Mouse (Mus musculus): Measurements from ENCODE around the gene Gm10197. TPM values are rescaled to one million over a fixed set of nuclear protein-coding genes. Genes with fewer than 3 reads are reported as not detected.
A peak's percentile ranks its signal among the peaks of the same experiment; 100 is the strongest.
"Not testable (repeated sequence)": the region's sequence is repeated elsewhere in the genome, so short reads cannot be mapped to it uniquely, and the experiment has no call there.

The Gm10197 gene
- total and polyA plus RNA-seq, 2 experiments from 2014 or later: not detected

DNA sequence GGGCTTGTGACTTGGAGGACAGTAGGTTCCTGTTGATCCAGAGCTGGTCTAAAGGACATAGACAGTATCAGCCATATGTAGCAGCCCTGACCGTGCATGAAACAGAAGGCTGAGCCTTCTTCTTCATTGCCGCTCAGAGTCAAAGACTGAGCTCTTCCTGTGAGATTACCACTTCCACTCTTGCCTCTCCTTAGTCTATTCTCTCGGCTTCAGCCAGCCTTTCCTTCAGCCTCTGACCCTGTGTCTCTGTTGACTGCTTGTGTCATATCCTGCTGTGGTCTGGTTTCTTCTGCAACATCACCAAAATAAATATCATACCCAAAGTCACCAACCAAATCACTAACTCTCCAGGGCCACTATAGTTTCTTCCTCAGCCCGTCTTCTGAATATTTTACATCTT lies 27.6 kb upstream of the Gm10197 start:
- WGBS: 53% methylated on average over 4 of the region's 4 CpGs
- ATAC-seq (ENCODE audit: insufficient read depth, low read depth): no peak
- DNase-seq (ENCODE audit: low spot score): no peak

DNA sequence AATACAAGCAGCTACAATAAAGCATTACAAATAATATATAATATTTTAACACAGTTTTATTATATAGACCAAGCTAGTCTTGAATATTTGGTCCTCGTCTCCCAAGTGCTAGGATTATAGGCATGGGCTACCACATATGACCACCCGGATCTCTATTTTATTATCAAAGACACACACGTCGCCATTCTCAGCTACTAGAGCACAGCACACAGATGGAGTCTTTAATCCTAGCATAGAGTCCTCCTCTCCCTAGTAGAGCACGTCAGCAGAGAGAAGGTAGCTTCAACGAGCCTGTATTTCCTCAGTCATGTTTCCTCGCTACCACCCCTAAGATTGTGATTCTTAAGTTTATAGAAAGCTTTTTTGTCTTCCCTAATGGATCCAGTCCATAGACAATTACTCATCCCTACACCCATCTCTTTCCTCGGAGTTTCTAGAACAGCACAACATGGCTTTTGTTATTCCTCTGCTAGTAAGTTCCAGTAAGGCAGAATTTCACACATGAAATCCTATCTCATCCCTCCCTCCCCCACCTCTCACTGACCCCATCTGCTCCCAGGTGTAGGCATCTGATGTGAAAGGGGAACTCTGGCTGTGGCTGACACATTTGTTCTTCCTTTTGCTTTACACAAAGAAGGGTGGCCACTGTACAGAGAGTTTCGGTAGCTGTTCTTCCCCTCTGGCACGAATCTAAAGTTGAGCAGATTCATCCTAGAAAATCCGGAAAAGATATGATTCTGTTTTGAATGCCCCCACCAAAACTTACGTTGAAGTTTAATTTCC lies 26.1 kb upstream of the Gm10197 start:
- 71% methylated on average over 12 of the region's 12 CpGs for WGBS
- no peak overlapping the region for H3K27ac ChIP-seq (ENCODE audit: low read depth)
- TF ChIP-seq CTCF (IDR thresholded peaks at IDR 0.05; ENCODE audit: low read depth): no peak
- no peak for TF ChIP-seq EP300 (IDR thresholded peaks at IDR 0.05; ENCODE audit: low read depth)
- H3K9ac ChIP-seq (replicated peaks; ENCODE audit: low read depth, low read length): no peak overlapping the region
- DNase-seq (ENCODE audit: low spot score) (no peak), ATAC-seq (ENCODE audit: insufficient read depth, low read depth) (no peak)
- H3K36me3 ChIP-seq (replicated peaks; ENCODE audit: control insufficient read depth, insufficient read depth, low read length): no peaks in the 10 kb centered on the region
- H3K4me1 ChIP-seq (ENCODE audit: control insufficient read depth, insufficient read depth): no peaks in the 10 kb centered on the region
- H3K9me3 ChIP-seq (replicated peaks; ENCODE audit: control insufficient read depth, low read length): no peaks in the 10 kb centered on the region
- H3K4me3 ChIP-seq (ENCODE audit: low read depth, low read length): no peak overlapping the region
- H3K27me3 ChIP-seq (ENCODE audit: control insufficient read depth, insufficient read depth, low read length): no peaks in the 10 kb centered on the region
- no peak overlapping the region for H3K4me2 ChIP-seq (ENCODE audit: low read depth, low read length)

More for the DNA sequence above, 27.6 kb upstream of the Gm10197 start:
- Histone ChIP-seq H3K4me3 (ENCODE audit: low read depth, low read length) (no peak overlapping the region), H3K9ac (replicated peaks; ENCODE audit: low read depth, low read length) (no peak overlapping the region), H3K4me2 (ENCODE audit: low read depth, low read length) (no peak overlapping the region), H3K36me3 (replicated peaks; ENCODE audit: control insufficient read depth, insufficient read depth, low read length) (no peaks in the 10 kb centered on the region), H3K4me1 (ENCODE audit: control insufficient read depth, insufficient read depth) (no peaks in the 10 kb centered on the region), H3K9me3 (replicated peaks; ENCODE audit: control insufficient read depth, low read length) (no peaks in the 10 kb centered on the region), H3K27me3 (ENCODE audit: control insufficient read depth, insufficient read depth, low read length) (no peaks in the 10 kb centered on the region), H3K27ac (ENCODE audit: low read depth) (no peak overlapping the region)
- TF ChIP-seq EP300 (IDR thresholded peaks at IDR 0.05; ENCODE audit: low read depth): no peak
- TF ChIP-seq CTCF (IDR thresholded peaks at IDR 0.05; ENCODE audit: low read depth): no peak

DNA sequence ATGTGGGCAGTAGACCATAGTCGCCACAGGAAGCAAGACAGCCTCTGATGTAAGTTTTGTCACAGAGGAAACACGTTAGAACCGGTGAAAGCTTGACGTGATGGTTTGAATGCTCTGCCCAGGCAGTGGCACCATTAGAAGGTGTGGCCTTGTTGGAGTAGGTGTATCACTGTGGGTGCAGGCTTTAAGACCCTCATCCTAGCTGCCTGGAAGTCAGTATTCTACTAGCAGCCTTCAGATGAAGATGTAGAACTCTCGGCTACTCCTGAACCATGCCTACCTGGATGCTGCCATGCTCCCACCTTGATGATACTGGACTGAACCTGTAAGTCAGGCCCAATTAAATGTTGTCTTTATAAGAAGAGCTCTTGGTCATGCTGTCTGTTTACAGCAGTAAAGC lies 24.2 kb upstream of the Gm10197 start:
- not testable (repeated sequence) for H3K36me3 ChIP-seq (replicated peaks; ENCODE audit: control insufficient read depth, insufficient read depth, low read length); H3K9ac ChIP-seq (replicated peaks; ENCODE audit: low read depth, low read length); H3K4me2 ChIP-seq (ENCODE audit: low read depth, low read length); H3K27ac ChIP-seq (ENCODE audit: low read depth); DNase-seq (ENCODE audit: low spot score); H3K4me1 ChIP-seq (ENCODE audit: control insufficient read depth, insufficient read depth); ATAC-seq (ENCODE audit: insufficient read depth, low read depth); H3K4me3 ChIP-seq (ENCODE audit: low read depth, low read length); H3K27me3 ChIP-seq (ENCODE audit: control insufficient read depth, insufficient read depth, low read length); H3K9me3 ChIP-seq (replicated peaks; ENCODE audit: control insufficient read depth, low read length)
- 60% methylated on average over 5 of the region's 5 CpGs for WGBS

DNA sequence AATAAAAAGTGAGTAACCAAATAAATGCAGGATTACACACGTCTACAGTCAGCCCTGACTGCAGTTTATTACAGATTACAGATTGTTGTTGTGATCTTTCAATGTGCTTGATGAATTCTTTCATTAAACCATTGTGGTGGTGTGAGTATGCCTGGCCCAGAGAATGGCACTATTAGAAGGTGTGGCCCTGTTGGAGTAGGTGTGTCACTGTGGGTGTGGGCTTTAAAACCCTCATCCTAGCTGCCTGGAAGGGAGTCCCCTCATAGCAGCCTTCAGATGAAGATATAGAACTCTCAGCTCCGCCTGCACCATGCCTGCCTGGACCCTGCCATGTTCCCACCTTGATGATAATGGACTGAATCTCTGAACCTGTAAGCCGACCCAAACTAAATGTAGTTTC lies 23.4 kb upstream of the Gm10197 start:
- H3K36me3 ChIP-seq (replicated peaks; ENCODE audit: control insufficient read depth, insufficient read depth, low read length); ATAC-seq (ENCODE audit: insufficient read depth, low read depth); H3K9ac ChIP-seq (replicated peaks; ENCODE audit: low read depth, low read length); H3K4me3 ChIP-seq (ENCODE audit: low read depth, low read length); H3K9me3 ChIP-seq (replicated peaks; ENCODE audit: control insufficient read depth, low read length); H3K27ac ChIP-seq (ENCODE audit: low read depth); DNase-seq (ENCODE audit: low spot score); H3K27me3 ChIP-seq (ENCODE audit: control insufficient read depth, insufficient read depth, low read length); H3K4me2 ChIP-seq (ENCODE audit: low read depth, low read length); H3K4me1 ChIP-seq (ENCODE audit: control insufficient read depth, insufficient read depth): not testable (repeated sequence)
- WGBS: 73% methylated on average over 3 of the region's 3 CpGs

DNA sequence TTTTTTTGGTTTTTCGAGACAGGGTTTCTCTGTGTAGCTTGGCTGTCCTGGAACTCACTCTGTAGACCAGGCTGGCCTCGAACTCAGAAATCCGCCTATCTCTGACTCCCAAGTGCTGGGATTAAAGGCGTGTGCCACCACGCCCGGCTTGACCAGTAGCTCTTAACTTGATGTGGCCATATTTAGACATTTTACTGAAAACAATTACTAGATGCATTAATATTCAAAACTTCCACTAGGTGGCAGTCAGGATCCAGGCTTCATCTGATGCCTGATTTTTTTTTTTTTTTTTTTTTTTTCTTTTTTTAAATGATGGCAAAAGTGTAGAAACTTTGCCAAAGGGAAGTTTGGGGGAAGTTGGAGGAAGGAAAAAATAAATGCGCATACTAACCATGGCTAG lies 23.0 kb upstream of the Gm10197 start:
- H3K9ac ChIP-seq (replicated peaks; ENCODE audit: low read depth, low read length): no peak overlapping the region; the same call in 1 of the 2 replicates
- WGBS: 11% methylated on average over 7 of the region's 7 CpGs

DNA sequence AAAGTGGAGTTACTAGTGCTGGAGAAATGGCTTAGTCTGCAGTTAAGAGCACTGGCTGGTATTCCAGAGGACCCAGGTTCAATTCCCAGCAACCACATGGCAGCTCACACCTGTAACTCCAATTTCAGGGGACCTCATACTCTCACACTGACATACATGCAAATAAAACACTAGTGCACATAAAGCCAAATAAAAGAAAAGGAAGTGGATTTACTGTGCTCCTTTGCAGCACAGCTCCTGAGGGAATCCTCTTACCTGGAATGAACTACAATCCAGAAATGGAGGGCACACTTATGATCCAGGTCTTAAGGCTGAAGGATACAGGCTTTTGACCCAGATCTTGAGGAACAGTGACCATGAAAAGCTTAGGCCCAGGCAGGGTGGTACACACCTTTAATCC lies 22.1 kb upstream of the Gm10197 start:
- Histone ChIP-seq H3K4me3 (ENCODE audit: low read depth, low read length) (no peak overlapping the region), H3K27me3 (ENCODE audit: control insufficient read depth, insufficient read depth, low read length) (no peaks in the 10 kb centered on the region), H3K27ac (ENCODE audit: low read depth) (no peak overlapping the region), H3K4me2 (ENCODE audit: low read depth, low read length) (no peak overlapping the region), H3K9ac (replicated peaks; ENCODE audit: low read depth, low read length) (no peak overlapping the region), H3K9me3 (replicated peaks; ENCODE audit: control insufficient read depth, low read length) (no peaks in the 10 kb centered on the region), H3K4me1 (ENCODE audit: control insufficient read depth, insufficient read depth) (peaks cover 10% of the 10 kb centered on the region; the same call in 1 of the 2 replicates), H3K36me3 (replicated peaks; ENCODE audit: control insufficient read depth, insufficient read depth, low read length) (peaks cover 5% of the 10 kb centered on the region; the same call in 1 of the 2 replicates)
- ATAC-seq (ENCODE audit: insufficient read depth, low read depth) (no peak), DNase-seq (ENCODE audit: low spot score) (no peak)
- TF ChIP-seq CTCF (IDR thresholded peaks at IDR 0.05; ENCODE audit: low read depth) (no peak), EP300 (IDR thresholded peaks at IDR 0.05; ENCODE audit: low read depth) (no peak)

More for the DNA sequence above, 23.0 kb upstream of the Gm10197 start:
- H3K4me2 ChIP-seq (ENCODE audit: low read depth, low read length): peak overlapping the region; percentile 18; the same call in 1 of the 2 replicates
- DNase-seq (ENCODE audit: low spot score): peak; percentile 73
- no peak overlapping the region for H3K27ac ChIP-seq (ENCODE audit: low read depth)
- H3K4me3 ChIP-seq (ENCODE audit: low read depth, low read length): no peak overlapping the region
- no peak for TF ChIP-seq EP300 (IDR thresholded peaks at IDR 0.05; ENCODE audit: low read depth)
- TF ChIP-seq CTCF (IDR thresholded peaks at IDR 0.05; ENCODE audit: low read depth): peak; percentile 69
- H3K27me3 ChIP-seq (ENCODE audit: control insufficient read depth, insufficient read depth, low read length): no peaks in the 10 kb centered on the region
- H3K36me3 ChIP-seq (replicated peaks; ENCODE audit: control insufficient read depth, insufficient read depth, low read length): no peaks in the 10 kb centered on the region
- no peaks in the 10 kb centered on the region for H3K9me3 ChIP-seq (replicated peaks; ENCODE audit: control insufficient read depth, low read length)
- 0 out of 2 replicates have a peak, but pooled peaks cover 5% of the 10 kb centered on the region for H3K4me1 ChIP-seq (ENCODE audit: control insufficient read depth, insufficient read depth)
- no peak for ATAC-seq (ENCODE audit: insufficient read depth, low read depth)
